Mouse (Mus musculus) bone marrow, adult 2 months (tissue): ENCODE data around the gene Mtrex.

ENCODE experiments used
- CTCF ChIP-seq: fragments of 200-500 bp; IDR thresholded peaks from 2 replicates; pipeline ENCODE4 v1.5.1; 2011; ENCODE audit warnings: low read length, control low read depth; ENCODE audit not compliant: control insufficient read depth, insufficient read depth
- POLR2A ChIP-seq: fragments of 200-500 bp; IDR thresholded peaks from 2 replicates; pipeline ENCODE4 v1.6.1; 2011; ENCODE audit warnings: low read depth, mild to moderate bottlenecking, control low read depth, low read length, borderline replicate concordance; ENCODE audit not compliant: control insufficient read depth

DNA sequence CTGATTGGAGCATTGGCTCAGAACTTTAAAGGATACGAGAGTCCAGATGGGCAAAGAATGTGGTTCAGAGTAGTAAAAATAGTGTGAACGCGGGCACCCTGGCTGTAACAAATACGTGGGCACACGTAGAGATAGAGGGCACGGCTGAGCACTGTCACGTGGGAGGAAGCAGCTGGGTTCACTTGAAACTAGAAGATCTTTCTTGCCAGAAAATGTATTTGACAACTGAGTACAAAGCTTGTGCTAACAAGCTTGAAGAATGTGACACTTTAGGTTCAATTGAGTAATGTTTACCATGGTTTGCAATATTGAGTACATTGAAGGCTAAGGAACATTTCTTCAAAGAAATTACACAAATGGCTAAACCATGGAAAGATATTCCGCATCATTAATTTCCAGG lies 10.9 kb upstream of the Mtrex start:
- TF ChIP-seq POLR2A: no peak
- TF ChIP-seq CTCF: no peak
